Mouse (Mus musculus) embryonic fibroblast, embryonic 13.5 days (primary cell): ENCODE results near the gene H2-T22.
"Not testable (repeated sequence)": the region's sequence is repeated elsewhere in the genome, so short reads cannot be mapped to it uniquely, and the experiment has no call there.

ENCODE experiments used
- CTCF ChIP-seq: IDR thresholded peaks from 2 replicates; pipeline ENCODE4 v1.5.1; 2011; ENCODE audit warnings: mild to moderate bottlenecking, control low read depth, low read length, moderate library complexity, borderline replicate concordance; ENCODE audit not compliant: insufficient read depth
- POLR2A ChIP-seq: IDR thresholded peaks from 2 replicates; pipeline ENCODE4 v1.6.1; 2011; ENCODE audit warnings: low read depth, mild to moderate bottlenecking, control low read depth, low read length, moderate library complexity

DNA sequence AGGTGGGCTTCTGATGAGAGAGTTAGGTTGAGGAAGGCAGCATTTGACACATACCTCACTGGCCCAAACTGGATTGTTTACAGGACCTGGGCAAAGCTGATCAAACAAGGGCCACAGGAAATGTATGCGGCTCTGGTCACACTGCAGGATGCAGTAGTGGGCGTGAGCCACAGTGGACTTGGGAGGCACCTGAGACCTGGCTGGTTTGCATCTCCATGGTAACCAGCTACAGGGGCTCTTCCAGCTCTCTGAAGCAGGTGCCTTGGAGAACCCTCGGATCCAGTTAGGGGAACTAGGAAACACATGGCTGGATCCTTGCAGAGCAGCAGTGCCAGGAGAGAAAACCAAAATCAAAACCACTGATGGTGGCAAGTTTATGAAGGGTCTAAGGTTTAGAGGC lies 8.0 kb downstream of the H2-T22 start:
- TF ChIP-seq CTCF, POLR2A: not testable (repeated sequence)
